Mouse (Mus musculus) erythroid progenitor cell, adult 5-6 weeks (primary cell): ENCODE data around the gene 1300017J02Rik. TPM values are rescaled to one million over a fixed set of nuclear protein-coding genes. Genes with fewer than 3 reads are reported as not detected.

Experiments used
- ATAC-seq: replicated peaks from 2 replicates; pipeline ENCODE4 v1.8.0; 2016; ENCODE audit warnings: moderate number of reproducible peaks, mild to moderate bottlenecking, moderate TSS enrichment, inconsistent platforms; ENCODE audit not compliant: poor library complexity, low FRiP score, severe bottlenecking
- total RNA-seq, 2 experiments: library from RNA; stranded (forward) in 1 of 2; stranded (reverse) in 1 of 2; fragments of 150-400 nt in 1 of 2; fragments of 186-747, 209-891 nt in 1 of 2; gene quantifications; 2 replicates each; pipeline versions ENCODE4 v1.2.3 to v1.2.4; 2015 to 2017; ENCODE audit warnings: low replicate concordance in 2 of 2

1300017J02Rik gene
- total RNA-seq, 2 experiments from 2014 or later: 172 to 265 TPM

DNA sequence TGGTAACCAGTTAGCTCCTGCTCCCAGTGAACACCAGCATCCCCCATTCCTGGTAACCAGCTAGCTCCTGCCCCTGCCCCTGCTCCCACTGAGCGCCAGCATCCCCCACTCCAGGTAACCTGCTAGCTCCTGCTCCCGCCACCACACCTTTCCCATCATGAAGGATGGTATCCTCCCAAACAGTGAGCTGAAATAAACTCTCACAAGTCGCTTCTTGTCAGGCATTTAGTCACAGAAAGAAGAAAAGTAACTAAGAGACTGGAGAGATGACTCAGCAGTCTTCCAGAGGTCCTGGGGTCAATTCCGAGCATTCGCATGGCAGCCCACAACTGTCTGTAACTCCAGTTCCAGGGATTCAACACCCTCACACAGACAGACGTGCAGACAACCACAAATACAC lies 28.0 kb downstream of the 1300017J02Rik start:
- ATAC-seq: no peak

DNA sequence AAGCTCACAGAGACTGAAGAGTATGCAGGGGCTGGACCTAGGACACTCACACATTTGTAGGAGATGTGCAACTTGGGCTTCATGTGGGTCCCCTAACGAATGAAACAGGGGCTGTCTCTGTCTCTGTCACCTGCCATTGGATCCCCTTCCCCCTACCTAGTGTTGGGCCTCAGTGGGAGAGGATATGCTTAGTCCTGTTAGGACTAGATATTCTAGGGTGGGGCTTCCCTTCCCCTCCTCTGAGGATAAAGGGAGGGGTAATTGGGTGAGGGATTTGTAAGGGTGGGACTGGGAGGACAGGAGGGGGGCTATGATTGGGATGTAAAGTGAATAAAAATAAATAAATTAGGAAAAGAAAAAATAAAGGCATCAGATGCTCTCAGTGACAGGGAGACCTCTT lies 29.2 kb downstream of the 1300017J02Rik start:
- ATAC-seq: no peak

DNA sequence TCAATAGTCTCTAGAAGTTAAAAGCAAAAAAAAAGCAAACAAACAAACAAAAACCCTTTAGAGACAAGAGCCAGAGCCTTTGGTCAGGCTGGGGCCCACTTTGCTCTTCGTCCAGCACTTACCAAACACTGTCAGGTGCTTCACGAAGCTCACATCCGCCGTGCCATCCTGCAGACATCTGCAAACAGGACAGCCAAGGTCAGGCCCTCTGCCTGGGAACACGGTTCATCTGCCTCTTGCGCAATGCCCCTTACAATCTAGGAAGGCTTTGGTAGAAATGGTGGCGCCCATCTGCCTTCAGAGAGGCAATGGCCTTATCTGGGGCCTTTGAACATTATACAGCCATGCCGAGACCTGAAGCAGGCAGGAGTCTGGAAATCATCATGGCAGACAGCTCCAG lies 30.1 kb downstream of the 1300017J02Rik start:
- ATAC-seq: no peak

DNA sequence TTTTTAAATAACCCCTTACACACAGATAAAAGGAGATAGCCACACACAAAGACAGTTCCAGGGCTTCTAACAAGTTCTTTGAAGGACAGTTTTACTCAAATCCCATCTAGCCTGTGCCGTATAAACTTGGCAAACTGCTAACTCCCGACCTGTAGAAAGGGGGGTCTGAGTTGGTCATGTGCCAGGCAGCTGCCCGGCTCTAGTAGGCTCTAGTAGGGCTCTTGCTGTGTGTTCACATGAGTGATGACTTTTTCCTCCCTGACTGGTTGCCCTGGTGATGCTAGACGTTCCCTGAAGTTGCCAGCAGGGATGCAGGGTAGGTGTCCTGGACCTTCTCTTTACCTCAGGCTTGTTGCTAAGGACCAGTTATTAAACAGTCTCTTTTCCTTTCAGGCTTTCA lies 33.8 kb downstream of the 1300017J02Rik start:
- no peak for ATAC-seq

DNA sequence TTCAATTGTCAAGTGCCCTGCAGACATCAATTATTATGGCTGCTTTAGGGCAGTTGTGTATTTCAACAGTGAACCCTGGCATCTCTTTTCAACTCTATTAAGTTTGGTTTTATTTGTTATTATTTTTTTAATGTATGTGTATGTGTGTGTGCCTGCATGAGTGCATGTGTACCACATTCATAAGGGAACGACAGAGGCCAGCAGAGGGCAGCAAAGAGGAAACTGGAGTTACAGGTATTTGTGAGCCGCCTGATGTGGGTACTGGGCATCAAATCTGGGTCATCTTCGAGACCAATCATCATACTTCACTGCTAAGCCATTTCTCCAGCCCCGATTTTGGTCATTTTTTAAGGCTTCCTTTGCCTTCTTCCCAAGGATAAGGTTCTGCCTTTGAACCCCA lies 39.1 kb downstream of the 1300017J02Rik start:
- no peak for ATAC-seq

DNA sequence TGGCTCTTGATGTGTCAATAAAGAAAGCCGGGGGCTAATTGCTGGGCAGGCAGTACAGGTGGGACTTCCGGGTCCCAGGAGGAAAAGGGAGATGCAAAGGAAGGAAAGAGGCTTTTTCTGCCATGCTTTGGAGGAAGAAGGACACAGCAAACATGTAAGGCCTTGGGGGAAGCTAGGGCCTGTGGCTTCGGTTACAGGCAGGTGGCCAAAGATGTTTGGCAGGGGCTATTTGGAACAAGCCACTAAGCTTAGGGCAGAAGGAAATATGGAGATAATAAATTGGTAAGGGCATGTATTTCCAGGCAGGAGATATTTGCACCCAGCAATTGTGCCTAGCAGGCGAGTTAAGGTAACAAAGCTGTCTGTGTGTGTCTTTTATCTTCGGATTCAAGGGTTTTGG lies 52.0 kb downstream of the 1300017J02Rik start:
- no peak for ATAC-seq

DNA sequence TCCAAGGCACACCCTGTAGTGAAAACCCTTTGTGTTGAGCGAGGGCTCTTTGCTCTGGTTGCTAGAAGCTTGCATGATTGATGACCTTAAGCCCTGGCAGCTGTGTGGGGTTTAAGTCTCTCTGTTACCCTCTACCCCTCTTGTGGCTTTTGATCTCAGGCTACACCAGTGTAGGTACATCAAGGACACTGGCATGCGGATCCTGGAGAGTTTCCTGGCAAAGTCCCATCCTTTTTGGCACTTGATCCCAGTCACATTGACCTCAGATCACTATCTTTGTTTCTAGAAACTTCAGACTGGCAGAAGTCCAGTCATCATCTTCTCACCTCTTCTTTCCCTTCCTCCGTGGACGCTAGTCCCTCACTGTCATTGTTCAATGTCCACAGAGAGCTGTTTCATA lies 56.3 kb downstream of the 1300017J02Rik start:
- ATAC-seq: 0 out of 2 replicates have a peak, but pooled peaks have one; percentile 18

DNA sequence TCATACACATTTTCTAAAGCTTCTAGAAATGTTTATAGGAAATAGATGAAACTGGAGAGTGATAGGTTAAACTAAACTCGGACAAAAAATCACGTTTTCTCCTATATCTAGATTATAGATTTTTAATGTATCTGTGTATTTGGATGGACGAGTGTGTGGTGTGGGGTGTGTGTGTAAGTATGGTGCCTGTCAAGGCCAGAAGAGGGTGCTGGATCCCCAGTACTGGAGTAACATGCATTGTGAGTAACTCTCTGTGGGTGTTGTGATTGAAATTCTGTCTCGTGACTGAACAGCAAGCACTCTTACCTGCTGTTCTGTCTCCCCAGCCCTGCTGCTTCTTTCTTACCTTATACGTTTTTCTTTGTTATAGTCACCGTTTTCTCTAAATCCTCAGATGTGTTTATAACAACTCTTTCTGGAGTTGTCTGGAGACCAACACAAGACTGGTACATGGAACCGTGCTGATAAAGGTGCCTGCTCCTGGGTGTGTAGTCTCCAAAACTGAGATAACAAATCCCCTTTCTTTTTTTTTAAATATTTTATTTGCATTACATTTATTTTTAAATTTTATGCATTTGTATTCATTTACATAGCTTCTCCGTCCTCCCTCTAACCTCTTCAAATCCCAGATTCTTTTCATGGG lies 58.2 kb downstream of the 1300017J02Rik start:
- peak; percentile 60; the same call in 1 of the 2 replicates for ATAC-seq

DNA sequence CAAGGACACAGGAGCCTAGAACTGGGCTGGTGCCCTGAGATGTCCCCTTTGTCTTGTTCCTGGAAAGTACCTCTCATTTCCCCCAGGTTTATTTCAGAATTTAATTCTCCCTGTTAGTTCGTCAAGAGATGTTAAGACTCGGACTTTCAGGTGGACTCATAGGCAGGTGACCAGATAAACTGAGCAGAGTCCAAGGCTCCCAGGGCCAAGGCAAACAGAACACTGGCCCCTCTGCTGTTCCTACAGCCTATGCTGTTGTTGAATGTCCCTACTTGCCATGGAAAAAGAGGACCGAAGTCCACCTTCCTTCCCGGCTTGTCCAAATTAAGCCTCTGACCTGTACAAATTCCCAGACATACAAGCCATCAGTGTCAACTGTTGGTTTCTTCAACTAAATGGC lies 61.2 kb downstream of the 1300017J02Rik start:
- no peak for ATAC-seq

DNA sequence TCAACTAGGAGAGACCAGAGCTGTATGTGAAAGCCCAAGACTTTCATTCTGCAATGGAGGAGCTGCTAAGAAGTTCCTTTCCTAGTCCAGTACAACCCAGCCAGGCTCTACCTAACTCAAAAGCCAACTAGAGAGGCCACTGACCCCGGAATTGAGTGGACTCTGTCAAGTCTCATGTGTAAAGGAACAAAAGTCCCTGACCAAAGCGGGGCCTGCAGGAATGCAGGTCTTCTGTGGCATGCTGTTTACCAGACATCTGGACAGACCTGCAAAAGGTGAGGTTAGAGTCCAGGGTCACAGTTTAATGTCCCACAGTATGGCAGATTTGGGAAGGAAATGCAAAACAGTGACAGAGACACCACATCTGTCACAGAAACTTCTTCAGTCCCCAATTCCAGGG lies 63.7 kb downstream of the 1300017J02Rik start:
- no peak for ATAC-seq

DNA sequence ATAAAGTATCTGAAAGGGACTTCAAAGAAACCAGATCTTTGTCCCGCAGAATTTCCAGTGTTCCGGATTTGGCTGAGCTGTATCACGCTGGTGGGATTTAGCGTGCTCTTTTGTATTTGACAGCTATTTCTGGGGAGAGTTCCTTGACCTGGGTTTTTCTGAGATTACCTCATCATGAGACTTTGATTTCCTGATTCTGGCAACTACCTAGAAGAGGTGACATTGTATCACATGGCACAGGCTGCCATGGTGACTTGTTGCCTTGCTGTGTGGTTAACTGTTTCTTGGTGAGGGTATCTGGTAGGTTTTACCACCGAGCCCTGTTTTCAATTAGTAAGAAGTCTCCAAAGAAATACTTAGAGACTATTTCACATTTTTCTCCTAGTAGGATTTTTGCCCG lies 65.4 kb downstream of the 1300017J02Rik start:
- ATAC-seq: no peak

DNA sequence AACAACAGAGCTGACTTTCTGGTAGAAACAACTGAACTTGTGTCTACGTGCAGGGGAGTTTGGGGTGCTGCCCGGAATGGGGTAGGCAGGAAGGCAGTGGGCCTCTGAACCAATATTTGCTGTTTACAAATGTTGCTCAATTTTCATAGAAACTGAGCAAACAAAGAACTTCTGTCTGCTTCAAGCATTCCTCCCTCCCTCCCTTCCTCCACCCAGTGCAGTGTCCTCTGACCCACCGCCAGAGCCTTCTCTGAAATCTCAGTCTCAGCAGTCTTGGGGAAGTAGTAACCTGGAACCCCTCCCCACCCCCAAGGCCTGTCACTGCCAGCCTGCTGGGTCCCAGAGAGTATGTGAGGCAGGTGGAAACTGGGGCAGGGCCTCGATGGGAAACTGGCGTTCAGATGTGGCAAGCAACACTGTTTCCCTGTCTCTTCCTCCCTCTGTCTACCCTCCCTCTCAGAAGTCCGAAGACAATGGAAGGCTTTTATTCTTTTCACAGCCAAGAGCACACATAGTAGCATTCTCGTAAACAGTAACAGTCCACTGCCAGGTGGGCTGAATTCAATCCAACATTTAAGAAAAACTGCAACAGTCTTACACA lies 70.2 kb downstream of the 1300017J02Rik start:
- ATAC-seq: no peak

DNA sequence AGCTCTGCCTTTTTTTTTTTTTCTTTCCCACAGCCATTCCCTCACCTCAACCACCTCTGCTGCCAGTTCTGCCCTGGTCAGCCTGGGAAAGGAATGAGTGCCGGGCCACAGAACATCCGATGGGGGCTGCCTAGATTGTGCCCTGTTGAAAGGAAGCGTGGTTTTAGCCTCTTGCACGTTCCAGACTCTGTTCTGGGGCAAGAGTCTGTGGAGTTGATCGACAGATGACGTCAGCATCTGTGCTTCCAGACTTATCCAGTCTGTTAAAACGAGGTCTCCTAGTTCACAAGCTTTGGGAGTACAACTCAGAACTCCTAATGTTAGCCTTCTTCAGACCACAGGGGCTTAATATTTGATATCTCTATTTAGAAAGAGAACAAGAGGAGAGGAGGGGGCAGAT lies 70.8 kb downstream of the 1300017J02Rik start:
- no peak for ATAC-seq

DNA sequence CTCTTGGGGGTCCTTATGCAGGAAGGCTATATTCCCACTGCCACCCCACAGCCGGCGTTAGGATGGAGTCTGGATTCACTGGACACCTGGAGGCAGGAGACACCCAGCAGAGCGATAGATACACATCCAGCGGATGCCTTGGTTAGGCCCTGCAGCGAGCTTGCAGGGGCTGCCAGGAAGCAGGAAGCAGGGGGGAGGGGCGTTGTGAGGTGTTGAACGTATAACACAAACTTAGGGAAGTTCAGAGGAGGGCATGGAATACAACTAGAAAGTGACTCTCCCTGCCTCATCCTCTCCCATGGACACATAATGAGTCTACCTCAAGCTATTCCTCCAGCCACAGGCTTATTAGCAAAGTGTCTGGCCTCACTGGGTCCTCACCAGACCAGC lies 71.9 kb downstream of the 1300017J02Rik start:
- ATAC-seq: no peak

DNA sequence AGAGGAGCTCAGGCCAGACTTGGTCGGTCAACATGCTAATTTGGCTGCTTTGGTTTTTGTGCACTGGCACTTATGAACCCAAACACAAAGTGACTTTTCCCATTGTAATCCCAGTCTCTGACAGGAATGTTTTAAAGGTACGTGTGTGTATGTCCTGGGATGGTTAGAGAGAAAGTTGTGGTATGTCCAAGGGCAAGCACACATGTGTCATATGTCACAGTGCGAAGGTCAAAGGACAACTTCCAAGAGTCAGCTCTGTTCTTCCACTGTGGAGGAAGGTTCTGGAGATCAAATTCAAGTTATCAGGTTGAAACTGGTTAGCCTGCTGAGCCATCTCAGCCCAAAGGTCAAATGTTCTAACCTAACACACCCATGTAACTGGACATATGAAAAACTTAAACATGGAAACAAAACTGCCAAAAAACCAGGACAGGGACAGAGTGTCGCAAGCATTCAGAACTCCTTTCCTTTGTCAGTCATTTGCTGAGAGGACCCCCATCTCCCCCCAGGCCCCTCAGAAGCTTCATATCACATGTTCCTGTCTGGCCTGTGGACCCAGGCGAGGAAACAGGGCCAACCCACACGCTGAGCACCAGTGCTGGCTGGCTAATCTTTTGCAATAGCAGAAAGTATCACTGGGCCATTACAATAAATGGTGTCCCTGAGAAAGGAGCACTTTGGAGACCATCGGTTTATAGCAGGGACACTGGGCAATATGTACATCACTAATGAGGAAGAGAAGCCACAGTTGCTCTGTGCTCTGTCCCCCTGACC lies 72.5 kb downstream of the 1300017J02Rik start:
- ATAC-seq: no peak

DNA sequence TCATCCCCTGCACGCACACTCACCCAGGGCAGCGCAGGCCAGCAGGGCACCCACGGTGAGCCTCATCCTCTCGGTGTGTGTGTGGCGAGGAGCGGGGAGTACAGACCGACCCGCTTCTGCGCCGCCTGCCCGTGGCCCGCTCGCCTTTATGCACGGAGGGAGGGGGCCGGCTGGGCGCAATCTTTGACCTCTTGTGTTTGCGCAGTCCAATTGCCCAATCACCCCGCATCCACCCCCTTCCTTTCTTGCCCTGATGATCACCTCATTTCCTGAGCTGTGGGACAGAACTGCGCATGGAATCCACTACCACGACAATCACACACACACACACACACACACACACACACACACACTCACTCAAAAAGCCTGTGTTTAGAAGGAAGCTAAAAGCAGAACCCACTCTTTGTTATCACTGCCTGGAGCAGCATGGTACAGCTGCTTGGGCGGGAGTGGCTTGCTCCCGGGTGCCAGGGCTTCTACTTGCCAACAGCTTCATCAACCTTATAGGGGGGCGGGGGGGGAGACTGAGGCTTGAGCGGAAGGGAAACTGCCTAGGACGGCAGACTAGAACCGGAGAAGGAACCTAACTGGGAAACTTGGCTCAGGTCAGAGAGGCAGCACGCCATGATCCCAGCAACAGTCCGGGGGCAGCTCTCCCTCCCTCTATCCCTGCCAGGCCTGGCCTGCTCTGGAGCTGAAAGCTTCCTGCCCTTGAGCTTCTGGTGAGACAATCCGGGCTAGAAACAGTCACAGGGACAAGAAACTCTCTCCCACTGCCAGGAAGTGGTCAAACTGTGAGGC lies 74.5 kb downstream of the 1300017J02Rik start, which contains the start of the genes Gm20425 and Trf:
Gene Gm20425 (minus strand): TSS at position 157 of the 801 bp plus-strand sequence.
Gene Trf (minus strand): TSS at position 294 of the 801 bp plus-strand sequence.
- no peak for ATAC-seq

DNA sequence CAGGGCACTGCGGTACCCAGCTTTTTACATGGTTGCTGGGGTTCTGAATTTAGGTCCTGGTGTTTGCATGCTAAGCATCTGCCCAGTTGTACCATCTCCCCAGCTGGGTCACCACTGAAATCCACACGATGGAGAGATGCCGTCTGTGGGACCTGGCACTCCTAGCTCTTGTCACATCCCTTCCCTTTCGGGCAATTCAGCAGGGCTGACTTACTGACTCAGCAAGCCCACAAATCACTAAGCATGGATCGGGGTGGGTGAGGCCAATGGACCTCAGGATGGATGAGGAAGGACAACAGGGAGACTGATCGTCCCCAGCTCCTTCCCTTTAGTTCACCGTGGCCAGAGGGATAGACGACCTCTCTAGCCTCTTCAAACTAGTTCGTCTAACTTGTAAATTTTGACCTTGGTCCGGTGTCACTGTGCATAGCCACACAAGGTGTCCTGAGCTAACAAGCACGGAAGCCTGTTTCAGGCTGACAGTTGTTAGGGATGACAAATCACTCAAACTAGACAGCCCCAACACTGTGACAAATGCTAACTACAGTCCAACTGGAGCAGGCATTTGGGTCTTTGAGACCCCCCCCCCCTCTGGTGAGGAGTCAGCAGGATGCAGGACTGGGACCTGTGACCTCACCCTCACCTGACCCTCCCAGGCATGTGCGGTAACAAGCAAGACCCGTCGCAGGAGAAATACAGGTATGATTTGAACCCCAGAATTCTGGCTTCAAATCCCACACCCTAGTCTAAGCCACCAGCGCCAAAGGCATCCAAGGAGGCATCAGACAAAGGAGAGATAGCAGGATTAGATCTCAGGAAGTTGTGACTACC lies 75.6 kb downstream of the 1300017J02Rik start:
- no peak for ATAC-seq

DNA sequence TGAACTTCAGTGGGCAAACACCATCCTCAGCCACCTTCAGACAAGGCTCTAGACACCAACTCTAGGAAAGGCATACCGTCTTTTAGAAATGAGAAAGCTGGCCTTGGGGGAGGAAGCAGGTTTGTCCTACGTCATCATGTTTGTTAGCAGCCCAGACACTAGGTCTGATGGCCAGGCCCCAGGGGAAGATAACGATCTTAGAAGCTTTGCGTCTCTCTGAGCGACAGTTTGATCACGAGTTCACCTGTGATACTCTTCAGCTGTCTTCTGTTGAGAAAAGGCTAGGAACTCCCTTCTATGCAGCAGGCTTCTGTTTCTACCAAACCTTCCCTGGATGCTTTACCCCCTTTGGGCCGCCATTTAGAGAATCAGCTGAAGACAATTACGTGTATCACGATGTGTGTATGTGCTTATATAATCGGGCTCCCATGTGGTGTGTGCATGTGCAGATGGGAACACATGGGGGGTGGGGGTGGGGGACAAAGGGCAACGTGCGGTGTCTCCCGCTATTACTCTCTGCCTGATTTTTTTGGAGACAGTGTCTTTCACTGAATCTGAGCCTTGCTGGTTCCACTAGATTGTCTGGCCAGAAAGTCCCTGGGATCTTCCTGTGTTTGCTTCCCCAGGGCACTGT lies 76.4 kb downstream of the 1300017J02Rik start:
- ATAC-seq: no peak

DNA sequence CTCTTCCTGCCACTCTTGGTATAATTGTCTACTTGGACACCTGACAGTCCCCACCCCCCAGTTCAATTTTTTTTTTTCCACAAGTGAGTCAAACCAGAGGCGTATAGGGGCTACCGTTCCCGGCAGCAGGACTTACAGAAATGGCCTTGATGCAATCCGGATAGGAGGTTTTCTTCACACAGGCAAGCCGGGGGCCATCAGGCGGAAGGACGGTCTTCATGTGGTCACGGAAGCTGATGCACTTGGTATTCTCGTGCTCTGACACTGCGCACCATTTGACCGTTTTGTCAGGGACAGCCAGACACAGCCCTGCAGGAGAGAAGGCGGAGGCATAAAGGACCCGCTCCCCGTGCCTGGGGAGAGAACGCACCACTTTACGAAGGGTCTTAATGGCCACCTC lies 77.1 kb downstream of the 1300017J02Rik start:
- ATAC-seq: no peak
